Mouse (Mus musculus) brain, embryonic 18.5 days (tissue): Measurements from ENCODE around the gene Olfr1138.

Source experiments
- DNase-seq: peaks from one replicate; pipeline ENCODE4 v3.0.0-alpha.2; 2012; ENCODE audit warnings: low read depth, low spot score

Gene Olfr1138

DNA sequence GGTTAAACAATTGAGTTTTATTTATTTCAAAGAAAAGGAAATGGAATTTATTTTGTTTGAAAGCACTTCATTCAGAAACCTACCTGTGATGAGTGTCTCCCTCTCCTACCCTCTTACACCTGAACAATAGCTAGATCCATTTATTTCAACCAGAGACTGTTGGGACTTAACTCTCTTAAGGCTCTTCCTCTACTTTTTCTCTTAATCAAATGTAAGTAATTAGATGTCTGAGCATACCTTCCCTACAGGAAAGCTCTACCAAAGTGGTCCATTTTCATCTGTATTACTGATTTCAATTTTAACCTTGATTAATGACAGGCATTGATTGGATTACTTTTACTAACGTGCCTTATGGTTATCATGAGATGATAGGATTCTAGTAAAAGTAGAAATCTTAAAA lies at the start of gene Olfr1138:
Olfr1138 (minus strand) TSS at position 101 of the 400 bp plus-strand sequence.
- DNase-seq: no peak

DNA sequence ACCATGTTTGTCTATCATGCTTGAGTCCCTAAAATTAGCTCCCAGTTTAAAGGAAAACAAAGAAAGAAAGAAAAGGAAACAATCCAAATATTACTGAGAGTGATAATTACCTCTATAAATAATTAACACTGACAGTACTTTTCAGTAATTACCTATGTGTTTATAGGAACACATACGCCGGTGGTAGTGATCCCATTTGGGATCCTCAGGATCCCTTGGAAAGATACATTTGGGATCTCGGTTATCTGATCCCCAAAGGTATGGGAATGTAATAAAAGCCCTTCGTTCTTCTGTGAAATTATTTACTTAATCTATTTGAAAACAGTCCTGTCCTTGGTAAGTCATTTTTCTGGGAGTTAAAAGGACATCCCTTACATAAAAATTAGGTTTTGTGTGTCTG lies 39.4 kb upstream of the Olfr1138 start, which contains the start of gene Olfr152:
Olfr152 (plus strand) TSS at position 301 of the 400 bp plus-strand sequence.
- no peak for DNase-seq

DNA sequence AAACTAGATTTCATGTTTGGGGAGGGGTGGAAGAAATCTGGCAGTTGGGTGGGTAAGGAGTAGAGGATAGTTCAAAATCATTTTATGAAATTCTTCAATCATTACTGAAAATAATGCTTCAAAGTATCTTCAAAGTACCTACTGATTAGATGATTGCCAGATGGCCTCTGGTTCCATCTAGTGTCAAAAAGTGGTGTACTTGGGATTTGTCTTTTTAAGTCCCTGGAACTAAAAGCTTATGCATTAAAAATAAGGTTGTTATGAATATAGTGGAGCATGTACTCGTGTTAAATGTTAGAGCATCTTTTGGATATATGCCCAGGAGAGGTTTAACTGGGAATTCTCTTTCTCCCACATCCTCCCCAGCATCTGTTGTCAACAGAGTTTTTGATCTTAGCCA lies 36.4 kb upstream of the Olfr1138 start:
- no peak for DNase-seq

DNA sequence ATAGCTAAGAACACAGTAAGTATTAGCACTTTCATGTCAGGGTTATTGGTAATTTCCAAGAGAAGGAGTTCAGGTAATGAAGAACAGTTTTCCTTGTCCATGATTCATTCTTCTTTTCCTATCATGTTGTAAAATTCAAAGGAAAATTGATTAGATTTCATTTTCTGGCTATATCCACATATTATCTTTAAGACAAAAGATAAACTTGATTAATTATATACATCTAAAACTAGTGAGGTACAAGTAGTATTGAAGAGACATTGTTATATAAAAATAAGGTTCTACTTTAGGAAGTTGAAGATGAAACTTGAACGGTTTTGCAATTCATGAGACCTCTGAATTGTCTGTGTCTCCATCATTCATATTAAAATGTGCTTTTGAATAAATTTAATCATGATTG lies 14.1 kb upstream of the Olfr1138 start, which contains the start of gene Olfr1141:
Olfr1141 (minus strand) TSS at position 101 of the 400 bp plus-strand sequence.
- DNase-seq: no peak

DNA sequence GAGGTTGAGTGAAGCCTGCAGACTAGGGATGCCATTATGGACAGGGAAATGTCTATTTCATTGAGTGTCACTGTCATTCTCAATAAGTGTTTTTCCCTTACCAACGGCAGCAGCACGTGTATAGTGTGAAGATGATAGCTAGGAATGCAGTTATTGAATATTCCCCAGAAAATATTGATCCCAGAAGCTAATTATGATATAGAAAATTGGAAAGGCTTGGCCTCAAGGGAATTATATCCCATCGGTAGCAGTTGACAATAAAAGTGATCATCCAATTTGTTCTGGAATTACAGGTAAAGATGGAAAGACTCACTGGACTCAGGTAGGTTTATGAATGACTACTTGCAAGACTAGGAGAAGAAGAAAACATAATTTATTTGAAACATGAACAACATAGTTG lies 3.7 kb upstream of the Olfr1138 start, which contains the start of gene Olfr1140:
Olfr1140 (plus strand) TSS at position 301 of the 400 bp plus-strand sequence.
- DNase-seq: no peak

DNA sequence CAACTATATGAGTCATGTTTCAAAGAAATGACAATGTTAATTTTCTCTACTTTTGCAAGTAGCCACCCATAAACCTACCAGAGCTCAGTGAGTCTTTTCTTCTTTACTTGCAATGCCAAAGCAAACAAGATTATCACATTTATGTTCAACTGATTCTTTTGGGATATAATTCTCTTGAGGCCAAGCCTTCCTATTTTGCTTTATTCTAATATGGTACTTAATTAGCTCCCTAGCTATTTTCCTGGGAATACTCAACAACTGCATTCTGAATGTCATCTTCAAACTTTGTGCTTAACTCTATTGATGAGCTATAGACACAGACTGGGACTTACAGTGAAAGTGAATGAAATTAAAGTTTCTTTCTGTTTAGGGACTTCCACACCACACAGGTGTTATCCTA lies 26.7 kb downstream of the Olfr1138 start, which contains the start of gene Olfr1137:
Olfr1137 (minus strand) TSS at position 101 of the 400 bp plus-strand sequence.
- DNase-seq: no peak

DNA sequence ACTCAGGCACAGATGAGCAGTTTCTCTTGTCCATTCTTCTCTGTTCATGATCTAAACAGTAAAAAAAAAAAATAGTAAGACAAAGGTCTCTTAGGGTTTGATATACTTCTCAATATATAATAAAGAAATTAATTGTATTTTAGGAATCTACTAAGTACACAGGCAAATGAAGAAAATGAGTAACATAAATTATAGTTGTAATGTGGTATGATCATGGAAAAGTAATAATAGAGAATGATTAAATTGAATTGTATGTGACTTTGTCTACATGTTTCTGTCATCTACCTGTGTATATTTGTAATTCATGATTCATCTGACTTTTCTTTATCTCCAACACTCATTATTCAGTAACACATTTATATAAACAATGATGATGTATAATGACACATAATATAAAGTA lies 45.9 kb downstream of the Olfr1138 start, which contains the start of gene Olfr1136:
Olfr1136 (minus strand) TSS at position 101 of the 400 bp plus-strand sequence.
- DNase-seq: no peak
